Mouse (Mus musculus) erythroblast, embryonic 14.5 days (primary cell): Measurements from ENCODE around the gene P2ry6.

ENCODE experiments used
- GATA1 ChIP-seq: IDR thresholded peaks from 2 replicates; pipeline ENCODE4 v1.6.1; 2012; ENCODE audit warnings: low read length, inconsistent platforms, mixed read lengths
- TAL1 ChIP-seq: IDR thresholded peaks from 3 replicates; pipeline ENCODE4 v1.6.1; 2012; ENCODE audit warnings: low read length, inconsistent platforms, mixed read lengths

DNA sequence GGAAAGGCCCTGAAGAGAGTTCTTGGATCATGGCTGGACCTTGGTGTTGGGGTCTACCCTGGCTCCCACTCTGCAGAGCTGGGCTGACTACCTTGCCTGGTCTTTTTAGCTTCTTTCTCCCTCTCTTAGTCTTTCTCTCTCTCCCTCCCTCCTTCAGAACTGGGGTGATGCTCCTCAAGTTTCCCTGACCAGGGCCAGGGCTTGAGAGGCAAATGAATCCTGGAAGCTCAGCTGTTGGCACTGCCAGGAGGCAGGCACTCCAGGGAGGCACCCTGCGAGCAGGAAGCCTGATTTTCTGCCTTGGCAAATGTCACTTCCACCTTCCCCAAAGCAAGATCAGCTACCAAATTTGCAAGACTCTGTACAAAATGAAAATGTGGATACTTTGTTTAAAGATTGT is 40.5 kb upstream of the P2ry6 start:
- TF ChIP-seq GATA1, result no peak
- no peak for TF ChIP-seq TAL1
